Comparison of ENCODE assay signal across 9 mouse cellular contexts in the genomic region with DNA sequence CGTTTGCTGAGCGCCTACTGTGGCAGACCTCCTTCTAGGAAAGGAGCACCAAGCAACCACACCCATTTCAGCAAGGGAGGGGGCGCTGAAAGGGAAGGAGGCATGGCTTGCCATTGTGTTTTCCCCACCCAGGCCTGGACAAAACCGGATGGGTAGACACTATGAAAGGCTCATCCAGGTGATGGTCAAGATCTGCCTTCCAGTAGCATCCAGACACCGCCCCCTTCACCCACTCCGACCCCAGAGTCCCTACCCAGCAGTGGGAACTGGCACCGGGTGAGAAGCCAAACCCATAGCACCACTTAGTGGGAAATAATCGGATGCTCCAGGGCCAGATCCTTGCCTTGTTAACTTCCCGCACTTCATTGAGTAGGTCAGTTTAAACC. TPM values are rescaled to one million over a fixed set of nuclear protein-coding genes. Genes with fewer than 3 reads are reported as not detected.
DNase-seq lines count a peak whose midpoint lies in the region; ATAC-seq and TF ChIP-seq lines count a peak whose summit lies in the region.
"Had no signal": no experiment of that assay in that cellular context is flagged by ENCODE, and none has a peak within 500 bp of the region (broad histone marks: within the 10 kb centered on the region; RNA-seq: fewer than 3 reads in every experiment).

No protein-coding gene starts in this region.

- peak; percentile 41; the same call in 1 of the 2 replicates for ATAC-seq in lung, embryonic 14.5 days (ENCODE audit: insufficient read depth)
- ATAC-seq in forebrain, embryonic 15.5 days (replicated peaks), result peak; percentile 36
- no peak for ATAC-seq in intestine, postnatal 0 days
- no peak for ATAC-seq in neural tube, embryonic 15.5 days (ENCODE audit: low FRiP score)

- H3K4me2 ChIP-seq in lung, embryonic 14.5 days, result peak overlapping the region; percentile 91
- peak overlapping the region; percentile 99 for H3K4me2 ChIP-seq in forebrain, embryonic 15.5 days (replicated peaks)
- peak overlapping the region; percentile 100 for H3K4me2 ChIP-seq in intestine, postnatal 0 days (replicated peaks; ENCODE audit: low read depth)
- peak overlapping the region; percentile 99 for H3K4me2 ChIP-seq in neural tube, embryonic 15.5 days

- peak overlapping the region; percentile 50; the same call in 1 of the 2 replicates for H3K27ac ChIP-seq in lung, embryonic 14.5 days (ENCODE audit: low read depth)
- H3K27ac ChIP-seq in forebrain, embryonic 15.5 days (replicated peaks), result no peak overlapping the region
- no peak overlapping the region for H3K27ac ChIP-seq in intestine, postnatal 0 days (ENCODE audit: low read depth, low read length)
- H3K27ac ChIP-seq in neural tube, embryonic 15.5 days (replicated peaks), result no peak overlapping the region
- H3K27ac ChIP-seq: liver, embryonic 14.5 days had no signal

- no peak for DNase-seq in lung, embryonic 14.5 days
- DNase-seq in lung, postnatal 14 days, result no peak
- DNase-seq in cerebellum, adult 9-11 months, result no peak
- DNase-seq in ovary, postnatal 10 days (ENCODE audit: low spot score), result no peak
- DNase-seq in thymus, postnatal 14 days, result no peak

- no peaks in the 10 kb centered on the region for H3K9me3 ChIP-seq in lung, embryonic 14.5 days (ENCODE audit: low read depth, low read length)
- H3K9me3 ChIP-seq in forebrain, embryonic 15.5 days, result no peaks in the 10 kb centered on the region
- H3K9me3 ChIP-seq in intestine, postnatal 0 days (ENCODE audit: control insufficient read depth), result no peaks in the 10 kb centered on the region
- no peaks in the 10 kb centered on the region for H3K9me3 ChIP-seq in neural tube, embryonic 15.5 days (replicated peaks)

- no peaks in the 10 kb centered on the region for H3K36me3 ChIP-seq in lung, embryonic 14.5 days (ENCODE audit: insufficient read depth)
- H3K36me3 ChIP-seq in forebrain, embryonic 15.5 days, result no peaks in the 10 kb centered on the region
- H3K36me3 ChIP-seq in intestine, postnatal 0 days (ENCODE audit: control insufficient read depth, insufficient read depth), result no peaks in the 10 kb centered on the region
- H3K36me3 ChIP-seq in neural tube, embryonic 15.5 days, result no peaks in the 10 kb centered on the region

- H3K9ac ChIP-seq in lung, embryonic 14.5 days, result peak overlapping the region; percentile 81; the same call in 1 of the 2 replicates
- H3K9ac ChIP-seq in forebrain, embryonic 15.5 days (replicated peaks), result peak overlapping the region; percentile 62
- H3K9ac ChIP-seq in intestine, postnatal 0 days (ENCODE audit: low read depth, low read length), result no peak overlapping the region
- no peak overlapping the region for H3K9ac ChIP-seq in neural tube, embryonic 15.5 days (replicated peaks)

- no peak for TF ChIP-seq CTCF in lung, embryonic 14.5 days (IDR thresholded peaks at IDR 0.05; ENCODE audit: low read depth)
- TF ChIP-seq CTCF in intestine, postnatal 0 days (IDR thresholded peaks at IDR 0.05; ENCODE audit: low read depth), result no peak

- no peaks in the 10 kb centered on the region; the same call in 1 of the 2 replicates for H3K4me1 ChIP-seq in lung, embryonic 14.5 days (ENCODE audit: insufficient read depth)
- peaks cover 12% of the 10 kb centered on the region for H3K4me1 ChIP-seq in forebrain, embryonic 15.5 days
- 0 out of 2 replicates have a peak, but pooled peaks cover 3% of the 10 kb centered on the region for H3K4me1 ChIP-seq in intestine, postnatal 0 days (replicated peaks; ENCODE audit: control insufficient read depth, insufficient read depth, low read length)
- peaks cover 23% of the 10 kb centered on the region for H3K4me1 ChIP-seq in neural tube, embryonic 15.5 days

- H3K27me3 ChIP-seq in lung, embryonic 14.5 days (ENCODE audit: insufficient read depth, low read length), result no peaks in the 10 kb centered on the region
- H3K27me3 ChIP-seq in forebrain, embryonic 15.5 days, result no peaks in the 10 kb centered on the region
- H3K27me3 ChIP-seq in intestine, postnatal 0 days (replicated peaks; ENCODE audit: control insufficient read depth, insufficient read depth, low read length), result no peaks in the 10 kb centered on the region
- H3K27me3 ChIP-seq in neural tube, embryonic 15.5 days (replicated peaks), result no peaks in the 10 kb centered on the region

- WGBS in lung, embryonic 14.5 days, result 58% methylated on average over 9 of the region's 9 CpGs
- 60% methylated on average over 9 of the region's 9 CpGs for WGBS in forebrain, embryonic 15.5 days
- 66% methylated on average over 9 of the region's 9 CpGs for WGBS in intestine, postnatal 0 days
- WGBS in neural tube, embryonic 15.5 days, result 64% methylated on average over 9 of the region's 9 CpGs

- H3K4me3 ChIP-seq in lung, embryonic 14.5 days (ENCODE audit: low read depth, low read length), result peak overlapping the region; percentile 55; the same call in 1 of the 2 replicates
- peak overlapping the region; percentile 49 for H3K4me3 ChIP-seq in forebrain, embryonic 15.5 days
- peak overlapping the region; percentile 56 for H3K4me3 ChIP-seq in intestine, postnatal 0 days (ENCODE audit: low read depth, low read length)
- H3K4me3 ChIP-seq in neural tube, embryonic 15.5 days (replicated peaks), result peak overlapping the region; percentile 56

RNA-seq across cellular contexts. Expression of a gene that starts 0.8 kb away (rescaled TPM):
- 3.5 and 3.6 TPM in 2 replicates for polyA plus RNA-seq in lung, embryonic 14.5 days (2014; fragmentation: Nextera tagmentation; extraction: Ambion mirVana)
- 0.23 and 0.29 TPM in 2 replicates for polyA plus RNA-seq in forebrain, embryonic 15.5 days (2015; fragmentation: Nextera tagmentation; extraction: Ambion mirVana)
- polyA plus RNA-seq in intestine, postnatal 0 days (2015; fragmentation: Nextera tagmentation; extraction: Ambion mirVana), result 1.7 and 1.9 TPM in 2 replicates
- 0.84 and 1.2 TPM in 2 replicates for polyA plus RNA-seq in neural tube, embryonic 15.5 days (2015; fragmentation: Nextera tagmentation; extraction: Ambion mirVana)

RNA-seq across cellular contexts. Expression of a gene that starts 54.0 kb away (rescaled TPM):
- 1.8 and 2.7 TPM in 2 replicates for polyA plus RNA-seq in lung, embryonic 14.5 days (2014; fragmentation: Nextera tagmentation; extraction: Ambion mirVana)
- 1.0 and 1.5 TPM in 2 replicates for polyA plus RNA-seq in forebrain, embryonic 15.5 days (2015; fragmentation: Nextera tagmentation; extraction: Ambion mirVana)
- 0.76 and 0.84 TPM in 2 replicates for polyA plus RNA-seq in intestine, postnatal 0 days (2015; fragmentation: Nextera tagmentation; extraction: Ambion mirVana)
- polyA plus RNA-seq in neural tube, embryonic 15.5 days (2015; fragmentation: Nextera tagmentation; extraction: Ambion mirVana), result 0.70 and 1.00 TPM in 2 replicates

Comparison
In these comparisons a context has a peak if more than half of its experiments do, and no peak if none do; other contexts are left out.
1. ATAC-seq: peak in lung, embryonic 14.5 days (single experiment) and forebrain, embryonic 15.5 days (single experiment); none in intestine, postnatal 0 days (single experiment) and neural tube, embryonic 15.5 days (single experiment).
2. H3K9ac ChIP-seq: peak in lung, embryonic 14.5 days (single experiment) and forebrain, embryonic 15.5 days (single experiment); none in intestine, postnatal 0 days (single experiment) and neural tube, embryonic 15.5 days (single experiment).
3. Peak in every context shown above with its lines, with median percentiles within 50 percentile points of each other: H3K4me2 ChIP-seq and H3K4me3 ChIP-seq.